Mouse (Mus musculus) brain, embryonic 14.5 days (tissue): ENCODE measurements around the gene Nod2.

Experiments used
- CTCF ChIP-seq: fragments of 200-500 bp; IDR thresholded peaks from 2 replicates; pipeline ENCODE4 v1.5.1; 2012; ENCODE audit warnings: inconsistent platforms, mild to moderate bottlenecking, moderate library complexity, borderline replicate concordance; ENCODE audit not compliant: insufficient read depth, insufficient read length; ENCODE audit errors: extremely low read depth
- POLR2A ChIP-seq: fragments of 200-500 bp; IDR thresholded peaks from 2 replicates; pipeline ENCODE4 v1.6.1; 2012; ENCODE audit warnings: mild to moderate bottlenecking, inconsistent platforms, borderline replicate concordance; ENCODE audit not compliant: poor library complexity, insufficient read depth, insufficient read length, severe bottlenecking; ENCODE audit errors: extremely low read depth

DNA sequence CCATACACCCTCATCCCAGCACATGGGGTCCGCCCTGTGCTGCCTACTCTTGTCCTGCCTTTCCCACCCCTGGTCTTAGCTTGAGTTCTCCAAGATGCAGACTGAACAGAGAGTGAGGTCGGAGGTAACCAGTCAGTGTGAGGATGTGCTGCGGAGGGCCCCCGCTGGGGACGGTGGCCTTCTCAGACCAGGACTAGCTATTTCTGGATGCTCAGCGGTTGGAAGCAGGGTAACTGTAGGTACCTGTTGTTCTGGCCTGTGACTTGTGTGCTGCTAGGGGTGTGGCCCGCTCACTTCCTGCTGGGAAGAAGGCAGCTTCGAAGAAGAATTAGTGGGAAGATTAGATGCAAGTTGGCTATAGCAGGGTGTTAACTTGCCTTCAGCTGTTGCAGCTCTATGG is 38.1 kb upstream of the Nod2 start:
- TF ChIP-seq CTCF (no peak), POLR2A (no peak)
